Mouse (Mus musculus) testis, adult 2 months (tissue): ENCODE data around the gene Gm20532.

Source experiments
- CTCF ChIP-seq: fragments of 200-500 bp; IDR thresholded peaks from 2 replicates; pipeline ENCODE4 v1.5.1; 2012; ENCODE audit warnings: low read depth, mild to moderate bottlenecking, inconsistent platforms, low read length, moderate library complexity; ENCODE audit not compliant: control insufficient read depth, insufficient read depth, insufficient replicate concordance
- POLR2A ChIP-seq: fragments of 200-500 bp; IDR thresholded peaks from 2 replicates; pipeline ENCODE4 v1.6.1; 2012; ENCODE audit warnings: low read depth, mild to moderate bottlenecking, inconsistent platforms, low read length, moderate library complexity; ENCODE audit not compliant: control insufficient read depth

DNA sequence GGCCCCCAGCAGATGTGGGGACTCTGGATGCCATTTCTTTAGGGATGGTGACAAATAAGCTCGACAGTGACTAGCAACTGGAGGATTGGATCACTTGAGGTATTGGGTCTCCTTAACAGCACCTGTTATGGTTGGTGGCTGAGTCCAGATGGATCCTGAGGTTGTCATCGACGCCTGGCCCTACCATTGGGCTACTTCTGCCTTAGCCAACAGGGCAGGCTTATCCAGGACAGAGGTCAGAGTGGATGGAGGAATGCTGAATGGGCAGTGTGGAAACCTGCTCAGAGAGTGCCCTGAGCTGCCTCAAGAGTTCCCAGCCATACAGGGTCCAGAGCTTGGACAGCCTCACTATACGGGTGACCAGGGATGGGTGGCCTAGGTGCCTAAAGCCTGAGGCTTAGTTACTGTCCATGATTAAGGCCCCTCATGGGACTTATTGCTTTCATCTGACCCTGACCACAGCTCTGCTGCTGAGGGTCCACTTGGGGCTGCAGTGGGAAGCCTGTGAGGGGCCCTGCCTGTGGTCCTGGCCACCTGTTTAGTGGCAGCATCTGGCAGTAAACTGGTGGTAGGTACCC, 47.6 kb downstream of the Gm20532 start:
- no peak for TF ChIP-seq POLR2A
- no peak for TF ChIP-seq CTCF
